Mouse (Mus musculus): ENCODE measurements around the gene Pla2g2c.

DNA sequence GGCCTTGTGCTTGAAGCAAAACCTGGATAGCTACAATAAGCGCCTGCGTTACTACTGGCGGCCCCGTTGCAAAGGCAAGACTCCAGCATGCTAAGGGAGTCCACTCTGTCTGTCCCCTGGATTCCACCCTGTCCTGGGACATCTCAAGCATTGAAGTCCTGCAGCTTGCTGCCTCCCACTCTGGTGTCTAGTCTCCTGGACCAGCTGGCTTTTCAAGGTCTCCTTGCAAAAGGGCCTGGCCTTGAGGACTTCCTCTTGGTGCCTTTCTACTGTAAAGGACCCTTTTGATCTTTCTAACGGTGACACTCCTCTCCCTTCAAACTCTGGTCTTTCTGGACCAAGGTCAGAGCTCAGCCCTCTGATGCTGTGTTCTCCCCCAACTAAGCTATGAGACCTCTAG, 55.7 kb downstream of the Pla2g2c start:
- TF ChIP-seq POLR2A (IDR thresholded peaks at IDR 0.05; ENCODE audit: extremely low read depth, insufficient read depth, low read length), result no peak
- TF ChIP-seq CTCF (IDR thresholded peaks at IDR 0.05; ENCODE audit: extremely low read depth, insufficient read depth, low read length), result no peak
